Mouse (Mus musculus) hindbrain, embryonic 12.5 days (tissue): ENCODE measurements at regions not wholly inside any gene's neighbourhood (a gene's known extent, or its start where the extent isn't known, plus 50 kb on each side); places are given as distances from the start of the nearest gene placed in this dataset.

ENCODE experiments used
- ATAC-seq: fragments of 200-750 bp; cut with Nextera tagmentation; 2 replicates; pipeline ENCODE4 v1.8.0; 2017; ENCODE audit warnings: moderate TSS enrichment; ENCODE audit not compliant: low FRiP score
- H3K27ac ChIP-seq: fragments of 300-500 bp; sonication (generic); 2 replicates; pipeline ENCODE4 v1.5.1; 2016; ENCODE audit warnings: mild to moderate bottlenecking
- H3K27me3 ChIP-seq: fragments of 300-500 bp; sonication (generic); 2 replicates; pipeline ENCODE4 v1.6.1; 2016; ENCODE audit warnings: mild to moderate bottlenecking
- H3K36me3 ChIP-seq: fragments of 300-500 bp; sonication (generic); 2 replicates; pipeline ENCODE4 v1.6.1; 2016; ENCODE audit warnings: mild to moderate bottlenecking
- H3K4me1 ChIP-seq: fragments of 300-500 bp; sonication (generic); 2 replicates; pipeline ENCODE4 v1.6.1; 2016
- H3K4me2 ChIP-seq: fragments of 300-500 bp; sonication (generic); replicated peaks from 2 replicates; pipeline ENCODE4 v1.6.1; 2016; ENCODE audit warnings: mild to moderate bottlenecking
- H3K4me3 ChIP-seq: fragments of 300-500 bp; sonication (generic); 2 replicates; pipeline ENCODE4 v1.5.1; 2016; ENCODE audit warnings: mild to moderate bottlenecking
- H3K9ac ChIP-seq: fragments of 300-500 bp; sonication (generic); 2 replicates; pipeline ENCODE4 v1.6.1; 2016; ENCODE audit warnings: mild to moderate bottlenecking, moderate library complexity
- H3K9me3 ChIP-seq: fragments of 300-500 bp; sonication (generic); replicated peaks from 2 replicates; pipeline ENCODE4 v1.6.1; 2016; ENCODE audit warnings: mild to moderate bottlenecking
- WGBS: fragments of 180-500 bp; shearing (Covaris S2); methylation state at CpG from one replicate; pipeline ENCODE4 v1.1.7; 2016; 5-methylcytosine and 5-hydroxymethylcytosine counted together

DNA sequence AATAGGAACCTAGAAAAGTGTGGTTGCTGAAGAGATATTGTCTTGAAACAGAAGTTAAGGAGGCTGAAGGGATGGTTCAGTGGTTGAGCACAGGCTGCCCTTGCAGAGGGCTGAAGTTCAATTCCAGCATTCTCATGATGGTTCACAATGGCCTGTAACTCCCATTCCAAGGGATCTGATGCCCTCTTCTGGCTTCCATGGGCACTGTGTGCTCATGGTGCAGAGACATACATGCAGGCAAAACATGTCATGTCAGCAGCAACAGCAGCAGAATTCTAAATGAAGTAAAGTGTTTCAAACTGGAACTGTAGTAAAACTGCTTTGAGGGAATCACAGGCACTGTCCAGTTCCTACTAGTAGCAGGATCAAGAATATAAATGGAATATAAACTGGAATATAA, 162.7 kb upstream of the Zpld1 start:
- H3K9ac ChIP-seq: no peak overlapping the region
- ATAC-seq: peak; percentile 32; the same call in 1 of the 2 replicates

GRCm38 (mm10) chr16:55447581-55447980, 149.8 kb upstream of the Zpld1 start:
- Histone ChIP-seq H3K4me1 (no peaks in the 10 kb centered on the region), H3K4me2 (no peak overlapping the region), H3K9ac (no peak overlapping the region), H3K4me3 (no peak overlapping the region), H3K27ac (no peak overlapping the region), H3K9me3 (no peaks in the 10 kb centered on the region), H3K36me3 (no peaks in the 10 kb centered on the region), H3K27me3 (no peaks in the 10 kb centered on the region)
- no peak for ATAC-seq
- 80% methylated on average over 3 of the region's 3 CpGs for WGBS

More for the DNA sequence above, 162.7 kb upstream of the Zpld1 start:
- Histone ChIP-seq H3K9me3 (no peaks in the 10 kb centered on the region), H3K36me3 (no peaks in the 10 kb centered on the region), H3K27me3 (no peaks in the 10 kb centered on the region), H3K4me1 (no peaks in the 10 kb centered on the region), H3K27ac (no peak overlapping the region), H3K4me3 (no peak overlapping the region), H3K4me2 (no peak overlapping the region)

DNA sequence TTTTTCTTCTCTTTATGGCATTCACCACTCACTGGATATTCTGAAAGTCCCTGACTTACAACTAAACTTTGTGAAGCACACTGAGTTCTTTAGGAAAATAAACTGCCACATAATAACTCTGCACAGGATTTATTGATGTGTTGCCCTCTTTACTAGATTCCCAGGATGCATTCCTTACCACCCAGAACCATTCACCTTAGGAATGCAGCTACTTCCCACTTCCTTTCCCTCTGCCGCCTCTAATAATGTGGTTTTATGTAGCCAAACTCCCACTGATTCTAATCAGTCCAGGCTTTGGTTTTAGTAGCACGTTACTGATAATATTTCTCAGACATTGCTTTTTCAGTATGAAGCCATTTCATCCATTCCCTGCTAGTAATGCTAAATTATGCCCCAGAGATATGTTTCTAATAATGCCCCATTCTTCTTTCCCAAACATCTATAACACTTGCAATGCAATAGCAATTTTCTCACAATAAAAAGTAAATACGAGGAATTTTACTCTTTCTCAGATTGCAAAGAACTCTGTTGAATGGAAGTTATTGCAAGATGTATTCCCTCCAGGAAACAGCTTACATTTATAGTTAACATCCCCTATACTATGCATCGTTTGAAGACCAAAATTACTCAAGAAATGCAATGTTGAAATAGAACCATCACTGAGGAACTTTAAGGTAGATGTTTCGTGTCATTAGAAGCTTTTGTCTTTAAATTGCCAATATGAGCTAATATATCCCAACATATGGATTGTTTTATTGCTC, 145.2 kb upstream of the Zpld1 start:
- Histone ChIP-seq H3K9me3 (no peaks in the 10 kb centered on the region), H3K27me3 (no peaks in the 10 kb centered on the region), H3K4me3 (no peak overlapping the region), H3K27ac (no peak overlapping the region), H3K4me1 (no peaks in the 10 kb centered on the region), H3K4me2 (no peak overlapping the region), H3K36me3 (no peaks in the 10 kb centered on the region), H3K9ac (no peak overlapping the region)
- WGBS: 79% methylated on average over 5 of the region's 5 CpGs
- ATAC-seq: no peak

DNA sequence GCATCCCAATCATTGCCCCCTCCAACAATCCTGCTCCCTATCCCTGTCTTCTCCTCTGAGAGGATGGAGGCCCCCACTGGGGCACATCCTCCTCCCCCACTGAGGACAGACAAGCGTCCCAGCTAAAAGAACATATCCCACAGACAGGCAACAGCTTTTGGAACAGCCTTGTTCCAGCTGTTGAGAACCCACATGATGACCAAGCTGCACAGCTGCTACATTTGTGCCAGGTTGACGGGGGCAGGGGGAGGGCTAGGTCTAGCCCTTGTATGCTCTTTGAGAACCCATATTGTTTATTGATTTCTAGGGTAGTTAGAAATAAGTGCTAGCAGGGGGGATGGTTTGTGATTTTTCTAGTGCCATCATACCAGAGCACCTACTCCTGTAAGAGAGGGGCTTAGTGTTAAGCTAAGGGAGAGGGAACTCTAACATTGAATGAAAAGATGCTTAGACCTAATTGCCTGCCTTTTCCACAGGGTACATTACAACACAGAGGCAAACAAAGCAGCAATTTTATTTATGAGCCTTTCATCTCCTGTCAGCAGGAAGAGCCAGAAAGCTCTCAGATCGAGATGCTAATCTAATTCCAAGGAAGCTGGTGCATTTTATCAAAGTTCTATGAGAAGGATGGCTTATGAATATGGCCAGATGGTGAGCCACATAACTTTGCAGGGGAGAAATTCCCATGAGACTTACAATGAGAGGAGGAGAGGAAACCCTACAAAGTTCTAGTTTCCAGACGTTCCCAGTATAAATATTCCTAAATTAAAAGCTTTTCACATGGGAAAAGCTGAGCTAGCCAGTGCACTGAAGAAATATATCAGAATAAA, 137.6 kb upstream of the Zpld1 start:
- Histone ChIP-seq H3K27ac (no peak overlapping the region), H3K9ac (no peak overlapping the region), H3K36me3 (no peaks in the 10 kb centered on the region), H3K4me3 (no peak overlapping the region), H3K4me2 (no peak overlapping the region), H3K4me1 (peaks cover 6% of the 10 kb centered on the region), H3K9me3 (no peaks in the 10 kb centered on the region), H3K27me3 (no peaks in the 10 kb centered on the region)
- WGBS: 54% methylated on average over 4 of the region's 4 CpGs
- no peak for ATAC-seq

GRCm38 (mm10) chr16:55421569-55422342, 124.0 kb upstream of the Zpld1 start:
- Histone ChIP-seq H3K27ac (no peak overlapping the region), H3K36me3 (no peaks in the 10 kb centered on the region), H3K9ac (no peak overlapping the region), H3K4me1 (0 out of 2 replicates have a peak, but pooled peaks cover 5% of the 10 kb centered on the region), H3K9me3 (no peaks in the 10 kb centered on the region), H3K4me2 (no peak overlapping the region), H3K27me3 (no peaks in the 10 kb centered on the region), H3K4me3 (no peak overlapping the region)
- ATAC-seq: no peak
- WGBS: 44% methylated on average over 7 of the region's 7 CpGs

DNA sequence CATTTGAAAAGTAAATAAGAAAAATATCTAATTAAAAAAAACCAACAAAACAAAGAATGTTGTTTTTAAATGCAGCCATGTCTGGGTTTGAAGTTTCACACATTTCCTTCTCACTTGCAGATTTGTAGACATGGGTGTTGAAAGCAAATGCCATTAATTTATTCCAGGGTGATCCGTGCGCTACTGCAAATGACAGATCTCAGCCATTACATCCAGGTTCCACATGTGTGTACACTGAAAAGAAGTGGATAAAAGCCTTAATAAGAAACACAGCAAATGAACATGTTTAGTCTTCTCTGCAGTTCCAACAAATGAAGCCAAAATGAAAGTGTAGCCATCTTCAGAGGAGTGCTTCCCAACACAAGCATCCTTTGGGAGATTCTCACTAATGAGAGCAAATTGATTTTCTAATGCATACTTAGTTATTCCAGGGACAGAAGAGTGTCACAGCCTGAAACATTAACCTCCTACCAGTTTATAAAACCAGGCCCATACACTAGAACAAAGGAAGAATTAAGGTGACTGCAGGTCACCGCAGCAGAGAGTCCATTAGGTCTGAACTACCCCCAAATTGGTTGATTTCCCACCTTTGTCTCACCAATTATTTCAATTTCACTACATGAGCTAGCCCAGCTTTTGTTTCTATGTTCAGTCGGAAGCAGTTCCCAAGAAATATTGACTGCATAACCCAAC, 123.2 kb upstream of the Zpld1 start:
- Histone ChIP-seq H3K4me1 (0 out of 2 replicates have a peak, but pooled peaks cover 5% of the 10 kb centered on the region), H3K36me3 (no peaks in the 10 kb centered on the region), H3K27me3 (no peaks in the 10 kb centered on the region), H3K4me2 (no peak overlapping the region), H3K9ac (no peak overlapping the region), H3K27ac (no peak overlapping the region), H3K4me3 (no peak overlapping the region), H3K9me3 (no peaks in the 10 kb centered on the region)
- ATAC-seq: peak; percentile 56; the same call in 1 of the 2 replicates
- WGBS: 61% methylated on average over 4 of the region's 4 CpGs

DNA sequence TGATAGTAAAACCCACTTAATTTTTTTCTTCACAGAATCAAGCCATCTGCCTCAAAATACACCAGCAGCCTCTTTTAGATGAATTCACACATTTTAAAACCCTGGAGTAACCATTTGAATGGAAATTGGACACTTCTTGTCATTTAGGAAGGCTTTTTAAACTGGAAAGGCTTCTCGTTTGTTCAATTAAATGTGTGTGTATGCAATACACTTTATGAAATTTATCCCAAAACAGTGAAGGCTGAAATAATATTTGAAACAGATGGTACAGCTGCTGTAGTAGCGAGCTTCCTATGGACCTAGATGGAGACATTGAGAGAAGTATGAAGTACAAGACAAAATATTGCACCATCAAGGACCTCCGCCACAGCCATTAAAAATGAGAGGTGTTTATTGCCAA, 121.1 kb upstream of the Zpld1 start:
- H3K27ac ChIP-seq: no peak overlapping the region

GRCm38 (mm10) chr16:55400818-55401217, 103.0 kb upstream of the Zpld1 start:
- no peak overlapping the region for H3K9ac ChIP-seq

More for the DNA sequence above, 121.1 kb upstream of the Zpld1 start:
- Histone ChIP-seq H3K9ac (no peak overlapping the region), H3K4me3 (no peak overlapping the region), H3K9me3 (no peaks in the 10 kb centered on the region), H3K36me3 (no peaks in the 10 kb centered on the region), H3K4me1 (0 out of 2 replicates have a peak, but pooled peaks cover 5% of the 10 kb centered on the region), H3K27me3 (no peaks in the 10 kb centered on the region), H3K4me2 (no peak overlapping the region)
- 81% methylated on average over 3 of the region's 3 CpGs for WGBS
- ATAC-seq: no peak

GRCm38 (mm10) chr16:55394864-55395263, 97.1 kb upstream of the Zpld1 start:
- H3K36me3 ChIP-seq: no peaks in the 10 kb centered on the region
- H3K27me3 ChIP-seq: no peaks in the 10 kb centered on the region
- no peaks in the 10 kb centered on the region for H3K4me1 ChIP-seq
- no peak for ATAC-seq
- 59% methylated on average over 3 of the region's 3 CpGs for WGBS
- no peak overlapping the region for H3K4me2 ChIP-seq
- no peak overlapping the region for H3K9ac ChIP-seq
- H3K4me3 ChIP-seq: no peak overlapping the region
- H3K9me3 ChIP-seq: no peaks in the 10 kb centered on the region
- H3K27ac ChIP-seq: no peak overlapping the region

More at GRCm38 (mm10) chr16:55400818-55401217, 103.0 kb upstream of the Zpld1 start:
- H3K27me3 ChIP-seq: no peaks in the 10 kb centered on the region
- H3K4me3 ChIP-seq: no peak overlapping the region
- no peak overlapping the region for H3K4me2 ChIP-seq
- no peaks in the 10 kb centered on the region for H3K36me3 ChIP-seq
- no peaks in the 10 kb centered on the region for H3K9me3 ChIP-seq
- no peak for ATAC-seq
- H3K27ac ChIP-seq: no peak overlapping the region
- no peaks in the 10 kb centered on the region for H3K4me1 ChIP-seq

DNA sequence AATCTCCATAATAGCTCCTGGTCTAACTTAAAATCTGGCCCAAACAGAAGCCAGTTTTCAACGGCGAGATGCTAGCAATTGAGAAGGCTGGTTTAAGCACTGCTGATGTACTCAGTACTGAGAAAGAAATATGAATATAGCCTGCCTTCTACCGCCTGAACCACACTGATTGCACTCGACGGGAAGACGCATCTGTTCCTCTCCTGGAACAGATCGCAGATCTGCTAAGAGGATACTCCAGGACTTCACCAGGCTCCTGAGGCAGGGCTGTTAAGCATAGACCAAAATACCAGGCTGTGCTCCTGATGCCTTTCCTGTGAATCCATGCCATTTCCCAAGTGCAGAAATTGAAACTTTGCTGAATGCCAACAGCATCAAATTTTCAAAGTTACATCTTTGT, 92.6 kb upstream of the Zpld1 start:
- no peak overlapping the region for H3K27ac ChIP-seq
- no peaks in the 10 kb centered on the region for H3K4me1 ChIP-seq
- ATAC-seq: no peak
- H3K36me3 ChIP-seq: no peaks in the 10 kb centered on the region
- H3K4me3 ChIP-seq: no peak overlapping the region
- no peak overlapping the region for H3K4me2 ChIP-seq
- 83% methylated on average over 7 of the region's 7 CpGs for WGBS
- no peaks in the 10 kb centered on the region for H3K27me3 ChIP-seq
- no peak overlapping the region for H3K9ac ChIP-seq
- H3K9me3 ChIP-seq: no peaks in the 10 kb centered on the region

- Histone ChIP-seq H3K4me1 (no peaks in the 10 kb centered on the region), H3K27me3 (no peaks in the 10 kb centered on the region), H3K27ac (no peak overlapping the region), H3K9me3 (no peaks in the 10 kb centered on the region), H3K9ac (no peak overlapping the region), H3K36me3 (no peaks in the 10 kb centered on the region), H3K4me3 (no peak overlapping the region), H3K4me2 (no peak overlapping the region)
- WGBS: 76% methylated on average over 7 of the region's 7 CpGs
- ATAC-seq: no peak
These were observed 82.2 kb upstream of the Zpld1 start for GRCm38 (mm10) chr16:55379996-55380395.

DNA sequence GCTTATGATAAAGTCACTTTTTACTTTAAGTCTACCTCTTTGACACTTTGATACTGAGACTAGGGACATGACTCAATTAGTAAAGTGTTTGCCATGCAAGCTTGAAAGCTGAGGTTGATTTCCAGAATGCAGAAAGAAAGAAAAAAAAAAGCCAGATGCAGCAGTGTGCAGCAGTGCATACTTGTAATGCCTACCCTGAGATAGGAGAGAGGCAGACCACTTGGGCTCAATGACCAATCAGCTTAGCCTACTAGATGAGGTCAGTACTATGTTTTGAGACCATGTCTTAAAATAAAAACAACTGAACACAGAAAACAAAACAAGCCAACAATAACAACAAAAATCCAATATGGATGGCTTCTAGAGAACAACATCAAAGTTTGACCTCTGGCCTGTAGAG, 81.4 kb upstream of the Zpld1 start:
- H3K4me1 ChIP-seq: no peaks in the 10 kb centered on the region
- no peaks in the 10 kb centered on the region for H3K27me3 ChIP-seq
- no peaks in the 10 kb centered on the region for H3K9me3 ChIP-seq
- H3K27ac ChIP-seq: no peak overlapping the region
- ATAC-seq: no peak
- H3K36me3 ChIP-seq: no peaks in the 10 kb centered on the region
- no peak overlapping the region for H3K9ac ChIP-seq
- no peak overlapping the region for H3K4me3 ChIP-seq
- no peak overlapping the region for H3K4me2 ChIP-seq
